Mouse (Mus musculus): Measurements from ENCODE around the gene Zfp446.
A peak's percentile ranks its signal among the peaks of the same experiment; 100 is the strongest.

Zfp446 gene

GRCm38 (mm10) chr7:13024805-13025204, 47.2 kb downstream of the Zfp446 start:
- DNase-seq (ENCODE audit: low spot score in 2 of 2) = peak; percentile 55 to 68

GRCm38 (mm10) chr7:13025511-13026112, 48.0 kb downstream of the Zfp446 start:
- no peak for DNase-seq (ENCODE audit: low spot score in 2 of 2)

GRCm38 (mm10) chr7:13028986-13029385, 51.3 kb downstream of the Zfp446 start:
- no peak for DNase-seq (ENCODE audit: low spot score in 2 of 2)

GRCm38 (mm10) chr7:13031069-13031468, 53.4 kb downstream of the Zfp446 start:
- no peak for DNase-seq (ENCODE audit: low spot score in 2 of 2)

GRCm38 (mm10) chr7:13031983-13032382, 54.3 kb downstream of the Zfp446 start:
- no peak for DNase-seq (ENCODE audit: low spot score in 2 of 2)

- no peak for DNase-seq (ENCODE audit: low spot score in 2 of 2)
Observed at GRCm38 (mm10) chr7:13032541-13032940, 54.9 kb downstream of the Zfp446 start.

GRCm38 (mm10) chr7:13033451-13034147, 56.0 kb downstream of the Zfp446 start:
- no peak for DNase-seq (ENCODE audit: low spot score in 2 of 2)

GRCm38 (mm10) chr7:13034148-13034977, 56.7 kb downstream of the Zfp446 start, which contains the start of gene Chmp2a:
Chmp2a (minus strand) TSS chr7:13034807.
- peak; percentile 97 for DNase-seq (ENCODE audit: low spot score in 2 of 2)
